Mouse (Mus musculus): ENCODE data around the gene Slc2a2. TPM values are rescaled to one million over a fixed set of nuclear protein-coding genes. Genes with fewer than 3 reads are reported as not detected.

Slc2a2 gene
- polyA plus RNA-seq, 1 experiment from 2014 or later: 0.37 TPM

DNA sequence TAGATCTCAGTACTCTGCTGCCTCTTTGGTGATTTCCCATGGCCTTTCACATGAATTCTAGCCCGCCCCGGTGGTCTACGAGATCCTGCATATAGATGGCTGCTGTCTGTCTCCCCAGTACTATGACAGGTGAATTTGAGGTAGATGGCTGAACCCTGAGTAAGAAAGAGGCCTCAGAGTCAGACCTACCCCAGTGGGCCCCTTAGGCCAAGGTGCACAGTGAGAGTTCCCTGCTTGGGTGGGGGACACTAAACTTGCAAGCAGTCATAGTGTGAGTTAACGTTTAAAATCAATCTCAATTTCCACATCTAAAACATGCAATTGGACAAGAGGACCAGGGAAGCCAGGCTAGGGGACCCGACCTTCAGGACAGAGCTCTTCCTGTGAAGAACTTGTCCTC lies 2.9 kb upstream of the Slc2a2 start:
- WGBS (ENCODE audit: insufficient replicate concordance): 83% methylated on average over 5 of the region's 5 CpGs
- H3K4me1 ChIP-seq (ENCODE audit: control insufficient read depth, insufficient read depth, low read length): no peaks in the 10 kb centered on the region
- no peak overlapping the region for H3K4me3 ChIP-seq (ENCODE audit: low read depth, low read length)
- no peak overlapping the region for H3K9ac ChIP-seq (ENCODE audit: low read depth, low read length)
- H3K27me3 ChIP-seq (ENCODE audit: control insufficient read depth, insufficient read depth, low read length): no peaks in the 10 kb centered on the region
- no peak for ATAC-seq (replicated peaks; ENCODE audit: insufficient number of reproducible peaks, low FRiP score, low TSS enrichment)
- no peaks in the 10 kb centered on the region for H3K36me3 ChIP-seq (ENCODE audit: control insufficient read depth, insufficient read depth, low read length)
- no peaks in the 10 kb centered on the region for H3K9me3 ChIP-seq (replicated peaks; ENCODE audit: control insufficient read depth, low read length)
- no peak overlapping the region for H3K27ac ChIP-seq (ENCODE audit: low read depth, low read length)
- H3K4me2 ChIP-seq: no peak overlapping the region

DNA sequence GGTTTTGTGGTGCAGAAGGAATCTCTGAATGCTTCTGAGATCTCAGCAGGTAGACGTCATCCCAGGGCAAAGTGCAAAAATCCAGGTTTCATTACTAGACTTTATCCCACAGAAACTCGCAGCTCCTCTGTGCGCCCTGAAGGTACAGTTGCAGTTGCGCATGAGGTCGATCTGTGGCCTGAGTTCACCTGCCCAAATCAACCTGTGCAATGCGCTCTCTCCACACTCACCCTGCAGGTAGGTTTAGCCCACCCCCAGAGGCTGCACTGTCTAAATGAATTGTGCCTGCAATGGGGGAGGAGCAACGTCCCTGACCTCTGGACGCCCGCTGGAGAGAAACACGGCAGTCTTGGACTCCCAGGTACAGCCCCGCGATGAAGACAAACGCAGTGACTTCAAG lies 2.1 kb upstream of the Slc2a2 start:
- H3K4me3 ChIP-seq (ENCODE audit: low read depth, low read length): no peak overlapping the region
- WGBS (ENCODE audit: insufficient replicate concordance): 81% methylated on average over 13 of the region's 13 CpGs
- no peak overlapping the region for H3K4me2 ChIP-seq

DNA sequence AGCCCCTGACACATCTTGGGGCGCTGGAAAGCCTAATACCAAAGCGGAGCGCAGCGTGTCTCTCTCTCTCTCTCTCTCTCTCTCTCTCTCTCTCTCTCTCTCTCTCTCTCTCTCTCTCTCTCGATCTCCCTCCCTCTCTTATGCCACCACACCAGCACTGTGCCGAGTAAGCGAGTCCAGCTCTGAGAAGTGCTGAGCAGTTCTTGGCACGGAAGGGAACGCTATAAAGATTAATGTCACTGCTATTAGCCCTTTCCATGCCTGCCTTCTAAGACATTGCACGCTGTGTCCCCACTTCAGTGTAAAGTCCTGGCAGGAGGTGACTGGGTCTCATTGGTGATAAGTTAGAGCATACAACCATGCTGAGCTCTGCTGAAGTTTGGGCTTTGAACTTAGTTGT lies 1.5 kb upstream of the Slc2a2 start:
- no peak overlapping the region for H3K4me3 ChIP-seq (ENCODE audit: low read depth, low read length)
- no peaks in the 10 kb centered on the region for H3K36me3 ChIP-seq (ENCODE audit: control insufficient read depth, insufficient read depth, low read length)
- no peak overlapping the region for H3K4me2 ChIP-seq
- H3K4me1 ChIP-seq (ENCODE audit: control insufficient read depth, insufficient read depth, low read length): no peaks in the 10 kb centered on the region
- H3K9ac ChIP-seq (ENCODE audit: low read depth, low read length): no peak overlapping the region
- ATAC-seq (replicated peaks; ENCODE audit: insufficient number of reproducible peaks, low FRiP score, low TSS enrichment): no peak
- H3K9me3 ChIP-seq (replicated peaks; ENCODE audit: control insufficient read depth, low read length): no peaks in the 10 kb centered on the region
- H3K27ac ChIP-seq (ENCODE audit: low read depth, low read length): no peak overlapping the region
- WGBS (ENCODE audit: insufficient replicate concordance): 73% methylated on average over 10 of the region's 10 CpGs
- H3K27me3 ChIP-seq (ENCODE audit: control insufficient read depth, insufficient read depth, low read length): no peaks in the 10 kb centered on the region

More for the DNA sequence above, 2.1 kb upstream of the Slc2a2 start:
- Histone ChIP-seq H3K9ac (ENCODE audit: low read depth, low read length) (no peak overlapping the region), H3K27ac (ENCODE audit: low read depth, low read length) (no peak overlapping the region), H3K4me1 (ENCODE audit: control insufficient read depth, insufficient read depth, low read length) (no peaks in the 10 kb centered on the region), H3K27me3 (ENCODE audit: control insufficient read depth, insufficient read depth, low read length) (no peaks in the 10 kb centered on the region), H3K9me3 (replicated peaks; ENCODE audit: control insufficient read depth, low read length) (no peaks in the 10 kb centered on the region), H3K36me3 (ENCODE audit: control insufficient read depth, insufficient read depth, low read length) (no peaks in the 10 kb centered on the region)
- no peak for ATAC-seq (replicated peaks; ENCODE audit: insufficient number of reproducible peaks, low FRiP score, low TSS enrichment)

DNA sequence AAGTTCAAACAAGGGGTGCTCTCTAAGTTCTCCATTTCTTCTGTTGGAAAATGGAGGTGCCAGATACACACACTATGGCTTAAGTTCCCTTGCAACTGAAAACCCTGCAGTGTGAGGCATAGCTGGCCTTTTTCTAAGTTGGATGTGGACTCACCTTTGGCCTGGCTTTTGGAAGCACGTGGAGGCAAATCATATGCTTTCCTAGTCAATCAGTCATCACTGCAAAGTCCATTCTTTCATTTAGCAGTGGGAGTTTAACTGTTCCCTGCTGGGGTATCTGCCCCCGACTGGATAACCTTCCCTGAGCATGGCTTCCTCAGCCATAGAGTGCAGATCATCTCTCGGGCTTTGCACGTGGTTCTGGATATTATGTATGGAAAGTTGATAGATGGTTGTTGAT lies 1.9 kb downstream of the Slc2a2 start:
- no peak for ATAC-seq (replicated peaks; ENCODE audit: insufficient number of reproducible peaks, low FRiP score, low TSS enrichment)
- Histone ChIP-seq H3K9ac (ENCODE audit: low read depth, low read length) (no peak overlapping the region), H3K36me3 (ENCODE audit: control insufficient read depth, insufficient read depth, low read length) (no peaks in the 10 kb centered on the region), H3K27me3 (ENCODE audit: control insufficient read depth, insufficient read depth, low read length) (no peaks in the 10 kb centered on the region), H3K27ac (ENCODE audit: low read depth, low read length) (no peak overlapping the region), H3K4me3 (ENCODE audit: low read depth, low read length) (no peak overlapping the region), H3K4me2 (no peak overlapping the region), H3K9me3 (replicated peaks; ENCODE audit: control insufficient read depth, low read length) (no peaks in the 10 kb centered on the region), H3K4me1 (ENCODE audit: control insufficient read depth, insufficient read depth, low read length) (no peaks in the 10 kb centered on the region)
- 71% methylated on average over 4 of the region's 4 CpGs for WGBS (ENCODE audit: insufficient replicate concordance)

DNA sequence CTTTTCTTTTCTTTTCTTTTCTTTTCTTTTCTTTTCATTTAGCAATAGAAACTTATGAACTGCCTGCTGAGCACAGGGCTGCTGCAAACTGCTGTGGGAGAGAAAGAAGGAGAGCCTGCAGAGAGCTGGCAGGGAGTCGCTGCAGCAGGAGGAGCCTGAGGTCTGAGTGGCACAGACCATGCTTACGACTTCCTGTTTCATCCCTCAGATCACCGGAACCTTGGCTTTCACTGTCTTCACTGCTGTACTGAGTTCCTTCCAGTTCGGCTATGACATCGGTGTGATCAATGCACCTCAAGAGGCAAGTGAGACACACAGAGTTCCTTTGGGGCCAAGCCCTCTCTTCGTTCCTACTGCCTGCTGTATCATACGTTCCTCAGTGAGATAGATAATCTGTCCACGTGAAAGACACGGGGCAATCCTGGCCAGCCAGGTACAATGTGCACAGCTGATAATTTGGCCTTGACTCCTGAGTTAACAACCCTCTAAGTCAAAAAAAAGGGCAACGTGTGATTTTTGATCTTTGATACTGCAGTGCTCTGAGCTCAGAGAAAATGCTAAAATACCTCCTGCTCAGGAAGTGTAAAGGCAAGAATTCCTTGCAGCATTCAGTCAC lies 7.9 kb downstream of the Slc2a2 start:
- no peak overlapping the region for H3K4me3 ChIP-seq (ENCODE audit: low read depth, low read length)
- H3K27me3 ChIP-seq (ENCODE audit: control insufficient read depth, insufficient read depth, low read length): no peaks in the 10 kb centered on the region
- no peak for ATAC-seq (replicated peaks; ENCODE audit: insufficient number of reproducible peaks, low FRiP score, low TSS enrichment)
- H3K4me1 ChIP-seq (ENCODE audit: control insufficient read depth, insufficient read depth, low read length): no peaks in the 10 kb centered on the region
- no peaks in the 10 kb centered on the region for H3K9me3 ChIP-seq (replicated peaks; ENCODE audit: control insufficient read depth, low read length)
- peak overlapping the region; percentile 5; the same call in 1 of the 2 replicates for H3K9ac ChIP-seq (ENCODE audit: low read depth, low read length)
- no peaks in the 10 kb centered on the region for H3K36me3 ChIP-seq (ENCODE audit: control insufficient read depth, insufficient read depth, low read length)
- H3K27ac ChIP-seq (ENCODE audit: low read depth, low read length): no peak overlapping the region
- H3K4me2 ChIP-seq: no peak overlapping the region
- 59% methylated on average over 10 of the region's 10 CpGs for WGBS (ENCODE audit: insufficient replicate concordance)

DNA sequence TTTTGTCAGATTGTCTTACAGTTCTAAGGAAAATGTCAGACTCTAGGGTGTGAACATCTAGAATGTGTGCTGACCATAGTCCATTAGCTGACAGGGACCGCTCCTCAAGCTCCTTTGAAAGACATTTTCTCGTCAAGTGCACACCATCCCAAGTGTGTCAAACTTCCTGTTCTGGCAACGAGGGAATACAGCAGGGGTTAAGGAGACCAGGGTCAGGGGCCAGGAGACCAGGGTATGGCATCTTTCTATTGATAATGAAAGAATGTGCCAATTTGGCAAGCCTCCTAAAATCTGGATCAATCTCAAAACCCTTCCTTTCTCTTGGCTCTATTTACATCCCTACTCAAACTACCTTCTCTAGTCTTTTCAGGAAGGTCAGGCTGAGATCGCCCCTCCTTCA lies 9.0 kb downstream of the Slc2a2 start:
- 65% methylated on average over 4 of the region's 4 CpGs for WGBS (ENCODE audit: insufficient replicate concordance)
- H3K9ac ChIP-seq (ENCODE audit: low read depth, low read length): no peak overlapping the region
- H3K27me3 ChIP-seq (ENCODE audit: control insufficient read depth, insufficient read depth, low read length): no peaks in the 10 kb centered on the region
- no peak overlapping the region for H3K27ac ChIP-seq (ENCODE audit: low read depth, low read length)
- no peak overlapping the region for H3K4me3 ChIP-seq (ENCODE audit: low read depth, low read length)
- no peak for ATAC-seq (replicated peaks; ENCODE audit: insufficient number of reproducible peaks, low FRiP score, low TSS enrichment)
- no peak overlapping the region for H3K4me2 ChIP-seq
- H3K36me3 ChIP-seq (ENCODE audit: control insufficient read depth, insufficient read depth, low read length): no peaks in the 10 kb centered on the region
- no peaks in the 10 kb centered on the region for H3K4me1 ChIP-seq (ENCODE audit: control insufficient read depth, insufficient read depth, low read length)
- H3K9me3 ChIP-seq (replicated peaks; ENCODE audit: control insufficient read depth, low read length): no peaks in the 10 kb centered on the region

DNA sequence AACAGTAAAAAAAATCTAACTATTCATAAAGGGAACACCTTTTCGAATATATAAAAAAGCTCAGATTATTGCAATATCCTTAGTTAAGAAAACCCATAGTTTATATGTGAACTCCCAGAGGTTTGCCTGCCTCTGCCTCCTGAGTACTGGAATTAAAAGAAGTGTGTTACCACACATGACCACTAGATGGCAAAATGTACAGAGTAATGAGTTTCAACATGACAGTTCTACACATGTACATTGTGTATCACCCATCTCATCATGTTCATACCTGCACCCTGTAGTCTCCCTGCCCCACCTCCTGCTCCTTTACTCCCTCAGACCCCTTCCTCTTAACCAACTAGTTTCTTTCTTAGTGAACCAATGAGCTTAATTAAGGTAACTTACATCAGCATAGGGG lies 12.0 kb downstream of the Slc2a2 start:
- Histone ChIP-seq H3K9me3 (replicated peaks; ENCODE audit: control insufficient read depth, low read length) (no peaks in the 10 kb centered on the region), H3K4me1 (ENCODE audit: control insufficient read depth, insufficient read depth, low read length) (no peaks in the 10 kb centered on the region), H3K27ac (ENCODE audit: low read depth, low read length) (no peak overlapping the region), H3K4me3 (ENCODE audit: low read depth, low read length) (no peak overlapping the region), H3K36me3 (ENCODE audit: control insufficient read depth, insufficient read depth, low read length) (no peaks in the 10 kb centered on the region), H3K9ac (ENCODE audit: low read depth, low read length) (no peak overlapping the region), H3K27me3 (ENCODE audit: control insufficient read depth, insufficient read depth, low read length) (no peaks in the 10 kb centered on the region), H3K4me2 (no peak overlapping the region)
- no peak for ATAC-seq (replicated peaks; ENCODE audit: insufficient number of reproducible peaks, low FRiP score, low TSS enrichment)
- WGBS (ENCODE audit: insufficient replicate concordance): 39% methylated on average over 1 of the region's 1 CpGs

DNA sequence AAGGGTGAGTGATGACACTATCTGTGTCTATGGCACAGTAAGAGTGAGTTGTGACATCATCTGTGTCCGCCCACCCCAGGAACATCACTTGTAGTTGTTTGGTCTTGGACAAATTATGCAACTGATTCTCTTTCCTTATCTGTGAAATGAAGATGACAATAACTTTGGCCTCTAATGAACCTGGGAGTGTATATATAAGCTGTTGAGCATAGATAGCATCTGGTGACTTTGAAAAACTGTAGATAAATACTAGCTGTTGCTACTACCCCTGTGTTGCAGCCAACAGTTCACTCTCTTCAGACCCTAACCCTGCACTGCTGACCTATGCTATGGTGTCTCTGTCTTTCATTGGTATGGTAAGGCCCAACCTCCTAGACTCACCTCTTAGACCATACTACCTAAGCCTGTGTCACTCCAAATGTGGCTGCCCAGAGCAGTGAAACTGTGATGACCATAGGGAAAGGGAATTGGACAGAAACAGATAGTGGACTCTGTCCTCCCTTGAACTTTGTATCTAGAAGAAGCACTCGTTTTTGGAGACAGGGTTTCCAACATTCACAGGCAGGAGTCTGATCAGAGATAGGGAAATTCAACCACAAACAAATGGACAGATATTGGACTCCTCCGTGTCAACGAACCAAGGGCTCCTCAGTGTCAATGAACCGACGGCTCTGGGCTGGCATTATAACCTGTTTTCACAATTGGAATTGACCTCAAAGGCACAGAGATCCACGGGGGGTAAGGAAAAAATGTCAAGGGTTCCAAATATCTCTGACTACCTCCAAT lies 16.4 kb downstream of the Slc2a2 start:
- no peaks in the 10 kb centered on the region for H3K27me3 ChIP-seq (ENCODE audit: control insufficient read depth, insufficient read depth, low read length)
- no peak overlapping the region for H3K27ac ChIP-seq (ENCODE audit: low read depth, low read length)
- 75% methylated on average over 7 of the region's 7 CpGs for WGBS (ENCODE audit: insufficient replicate concordance)
- H3K4me1 ChIP-seq (ENCODE audit: control insufficient read depth, insufficient read depth, low read length): no peaks in the 10 kb centered on the region
- H3K9me3 ChIP-seq (replicated peaks; ENCODE audit: control insufficient read depth, low read length): no peaks in the 10 kb centered on the region
- no peak overlapping the region for H3K4me3 ChIP-seq (ENCODE audit: low read depth, low read length)
- H3K9ac ChIP-seq (ENCODE audit: low read depth, low read length): no peak overlapping the region
- no peak overlapping the region for H3K4me2 ChIP-seq
- ATAC-seq (replicated peaks; ENCODE audit: insufficient number of reproducible peaks, low FRiP score, low TSS enrichment): no peak
- H3K36me3 ChIP-seq (ENCODE audit: control insufficient read depth, insufficient read depth, low read length): no peaks in the 10 kb centered on the region

DNA sequence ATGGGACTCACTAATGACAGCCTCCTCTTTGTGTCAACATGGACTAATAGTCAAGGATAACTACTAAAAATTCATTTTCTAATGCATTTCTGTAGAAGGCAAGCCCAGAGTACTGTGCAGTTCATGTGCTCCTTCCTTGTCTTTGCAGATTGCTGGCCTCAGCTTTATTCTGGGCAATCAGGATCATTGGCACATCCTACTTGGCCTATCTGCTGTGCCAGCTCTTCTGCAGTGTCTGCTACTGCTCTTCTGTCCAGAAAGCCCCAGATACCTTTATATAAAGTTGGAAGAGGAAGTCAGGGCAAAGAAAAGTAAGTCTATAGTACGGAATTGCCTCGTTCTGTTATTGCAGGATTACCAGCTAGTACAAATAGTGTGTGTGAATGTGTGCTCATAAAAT lies 20.8 kb downstream of the Slc2a2 start:
- no peaks in the 10 kb centered on the region for H3K27me3 ChIP-seq (ENCODE audit: control insufficient read depth, insufficient read depth, low read length)
- H3K4me1 ChIP-seq (ENCODE audit: control insufficient read depth, insufficient read depth, low read length): peaks cover 3% of the 10 kb centered on the region; the same call in 1 of the 2 replicates
- no peak overlapping the region for H3K4me3 ChIP-seq (ENCODE audit: low read depth, low read length)
- no peaks in the 10 kb centered on the region for H3K36me3 ChIP-seq (ENCODE audit: control insufficient read depth, insufficient read depth, low read length)
- 82% methylated on average over 2 of the region's 2 CpGs for WGBS (ENCODE audit: insufficient replicate concordance)
- H3K4me2 ChIP-seq: no peak overlapping the region
- no peak for ATAC-seq (replicated peaks; ENCODE audit: insufficient number of reproducible peaks, low FRiP score, low TSS enrichment)
- H3K9ac ChIP-seq (ENCODE audit: low read depth, low read length): no peak overlapping the region
- no peaks in the 10 kb centered on the region for H3K9me3 ChIP-seq (replicated peaks; ENCODE audit: control insufficient read depth, low read length)
- H3K27ac ChIP-seq (ENCODE audit: low read depth, low read length): no peak overlapping the region

All from heart, embryonic 11.5 days (tissue).